Mouse (Mus musculus) heart, postnatal 0 days (tissue): ENCODE measurements at regions not wholly inside any gene's neighbourhood (a gene's known extent, or its start where the extent isn't known, plus 50 kb on each side); places are given as distances from the start of the nearest gene placed in this dataset.

Experiments used
- ATAC-seq: fragments of 200-750 bp; cut with Nextera tagmentation; 2 replicates; pipeline ENCODE4 v1.8.0; 2017; ENCODE audit warnings: low read depth, moderate number of reproducible peaks, moderate library complexity; ENCODE audit not compliant: insufficient read depth
- DNase-seq: peaks from one replicate; pipeline ENCODE4 v3.0.0-alpha.2; 2016; ENCODE audit warnings: low spot score
- H3K27ac ChIP-seq: fragments of 300-500 bp; sonication (generic); 2 replicates; pipeline ENCODE4 v1.5.1; 2014; ENCODE audit warnings: low read depth, mild to moderate bottlenecking
- H3K27me3 ChIP-seq: fragments of 300-500 bp; sonication (generic); 2 replicates; pipeline ENCODE4 v1.6.1; 2014; ENCODE audit warnings: low read length, mixed read lengths; ENCODE audit not compliant: control insufficient read depth, insufficient read depth
- H3K36me3 ChIP-seq: fragments of 300-500 bp; sonication (generic); replicated peaks from 2 replicates; pipeline ENCODE4 v1.6.1; 2014; ENCODE audit warnings: low read length, mixed read lengths; ENCODE audit not compliant: control insufficient read depth, insufficient read depth
- H3K4me1 ChIP-seq: fragments of 300-500 bp; sonication (generic); 2 replicates; pipeline ENCODE4 v1.6.1; 2014; ENCODE audit warnings: antibody characterized with exemption; ENCODE audit not compliant: control insufficient read depth, insufficient read depth
- H3K4me2 ChIP-seq: fragments of 300-500 bp; sonication (generic); 2 replicates; pipeline ENCODE4 v1.6.1; 2014; ENCODE audit warnings: low read depth, mild to moderate bottlenecking, low read length, moderate library complexity
- H3K4me3 ChIP-seq: fragments of 300-500 bp; sonication (generic); 2 replicates; pipeline ENCODE4 v1.5.1; 2014; ENCODE audit warnings: low read depth, low read length
- H3K9ac ChIP-seq: fragments of 300-500 bp; sonication (generic); replicated peaks from 2 replicates; pipeline ENCODE4 v1.6.1; 2014; ENCODE audit warnings: low read depth, low read length, mixed read lengths
- H3K9me3 ChIP-seq: fragments of 300-500 bp; sonication (generic); replicated peaks from 2 replicates; pipeline ENCODE4 v1.6.1; 2016; ENCODE audit warnings: low read length; ENCODE audit not compliant: control insufficient read depth
- CTCF ChIP-seq: IDR thresholded peaks from 2 replicates; pipeline ENCODE4 v1.5.1; 2016; ENCODE audit warnings: antibody characterized with exemption, control low read depth, low read depth
- EP300 ChIP-seq: IDR thresholded peaks from 2 replicates; pipeline ENCODE4 v1.6.1; 2016; ENCODE audit warnings: antibody characterized with exemption, low read depth
- WGBS: fragments of 180-500 bp; shearing (Covaris S2); extraction: QIAGEN DNeasy Blood & Tissue Kit; methylation state at CpG from one replicate; pipeline ENCODE4 v1.1.7; 2014; 5-methylcytosine and 5-hydroxymethylcytosine counted together

- Histone ChIP-seq H3K4me2 (no peak overlapping the region), H3K9ac (no peak overlapping the region), H3K27me3 (no peaks in the 10 kb centered on the region), H3K4me3 (no peak overlapping the region), H3K36me3 (no peaks in the 10 kb centered on the region), H3K4me1 (no peaks in the 10 kb centered on the region), H3K9me3 (no peaks in the 10 kb centered on the region), H3K27ac (no peak overlapping the region)
- WGBS: 90% methylated on average over 7 of the region's 7 CpGs
- no peak for ATAC-seq
- DNase-seq: no peak
- TF ChIP-seq CTCF (no peak), EP300 (no peak)
Measured at GRCm38 (mm10) chr4:106149471-106150048, 166.5 kb upstream of the Usp24 start.

- Histone ChIP-seq H3K27ac (no peak overlapping the region), H3K9me3 (no peaks in the 10 kb centered on the region), H3K27me3 (no peaks in the 10 kb centered on the region), H3K4me2 (no peak overlapping the region), H3K9ac (no peak overlapping the region), H3K36me3 (no peaks in the 10 kb centered on the region), H3K4me3 (no peak overlapping the region), H3K4me1 (no peaks in the 10 kb centered on the region)
- WGBS: 73% methylated on average over 14 of the region's 14 CpGs
- TF ChIP-seq CTCF (no peak), EP300 (no peak)
- ATAC-seq (no peak), DNase-seq (no peak)
Measured at GRCm38 (mm10) chr4:106150775-106151174, 165.2 kb upstream of the Usp24 start.

- Histone ChIP-seq H3K4me3 (no peak overlapping the region), H3K27me3 (no peaks in the 10 kb centered on the region), H3K36me3 (no peaks in the 10 kb centered on the region), H3K9me3 (no peaks in the 10 kb centered on the region), H3K27ac (no peak overlapping the region), H3K9ac (no peak overlapping the region), H3K4me1 (no peaks in the 10 kb centered on the region), H3K4me2 (no peak overlapping the region)
- WGBS: 51% methylated on average over 9 of the region's 9 CpGs
- ATAC-seq: no peak
- DNase-seq: no peak
- TF ChIP-seq EP300 (no peak), CTCF (no peak)
Measured at GRCm38 (mm10) chr4:106157451-106158179, 158.4 kb upstream of the Usp24 start.

- H3K9ac ChIP-seq: no peak overlapping the region
- no peak overlapping the region for H3K4me2 ChIP-seq
- H3K4me3 ChIP-seq: no peak overlapping the region
- no peaks in the 10 kb centered on the region for H3K27me3 ChIP-seq
- H3K36me3 ChIP-seq: no peaks in the 10 kb centered on the region
- no peaks in the 10 kb centered on the region for H3K9me3 ChIP-seq
- TF ChIP-seq CTCF: 0 out of 2 replicates have a peak, but pooled peaks have one; percentile 3
- no peak for TF ChIP-seq EP300
- ATAC-seq (no peak), DNase-seq (no peak)
- H3K4me1 ChIP-seq: no peaks in the 10 kb centered on the region
- no peak overlapping the region for H3K27ac ChIP-seq
- WGBS: 65% methylated on average over 2 of the region's 2 CpGs
Measured at GRCm38 (mm10) chr4:106161592-106161991, 154.4 kb upstream of the Usp24 start.

GRCm38 (mm10) chr4:106162551-106162950 is 153.5 kb upstream of the Usp24 start:
- DNase-seq: no peak
- WGBS: 35% methylated on average over 1 of the region's 1 CpGs
- no peak overlapping the region for H3K4me3 ChIP-seq
- TF ChIP-seq EP300 (no peak), CTCF (no peak)
- H3K4me1 ChIP-seq: no peaks in the 10 kb centered on the region
- H3K27ac ChIP-seq: no peak overlapping the region
- no peaks in the 10 kb centered on the region for H3K27me3 ChIP-seq
- H3K4me2 ChIP-seq: no peak overlapping the region
- no peak for ATAC-seq
- no peaks in the 10 kb centered on the region for H3K9me3 ChIP-seq
- no peak overlapping the region for H3K9ac ChIP-seq
- H3K36me3 ChIP-seq: no peaks in the 10 kb centered on the region

- Histone ChIP-seq H3K9me3 (no peaks in the 10 kb centered on the region), H3K27ac (no peak overlapping the region), H3K4me2 (no peak overlapping the region), H3K4me1 (no peaks in the 10 kb centered on the region), H3K27me3 (no peaks in the 10 kb centered on the region), H3K4me3 (no peak overlapping the region), H3K36me3 (no peaks in the 10 kb centered on the region), H3K9ac (no peak overlapping the region)
- TF ChIP-seq CTCF: no peak
- no peak for TF ChIP-seq EP300
- DNase-seq (no peak), ATAC-seq (no peak)
Measured at GRCm38 (mm10) chr4:106163220-106163619, 152.8 kb upstream of the Usp24 start.
